Mouse (Mus musculus) CH12F3 (cell line): Measurements from ENCODE around the gene Anks1b.

Experiments
- in situ Hi-C: fragments of 300-500 bp; cut with MboI; formaldehyde crosslinking; loops from 2 replicates; pipeline ENCODE4 v1.14.3; 2020; ENCODE audit warnings: low sequenced_read_pairs

The Anks1b gene

GRCm38 (mm10) chr10:89946636-89947349 lies 73.5 kb downstream of the Anks1b start:
- in situ Hi-C loops, result no loop called here

DNA sequence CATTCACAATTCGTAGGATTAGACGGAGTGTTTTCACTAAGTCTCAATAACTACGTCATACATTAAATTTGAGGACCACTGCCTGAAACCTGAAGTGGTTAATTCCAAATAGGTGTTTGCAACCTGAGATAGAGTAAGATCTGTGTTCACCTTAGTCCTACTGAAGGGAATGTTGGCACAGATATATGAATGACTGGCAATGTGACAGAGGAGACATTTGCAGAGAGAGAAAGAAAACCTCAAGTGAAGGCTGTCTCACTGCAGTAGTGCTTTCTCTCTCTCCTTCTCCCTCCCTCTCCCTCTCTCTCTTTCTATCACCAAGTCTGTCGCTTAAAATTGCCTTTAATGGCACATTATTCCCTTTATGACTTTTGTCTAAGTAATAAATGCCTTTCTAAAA lies 101.1 kb downstream of the Anks1b start:
- in situ Hi-C loops, result no loop called here

DNA sequence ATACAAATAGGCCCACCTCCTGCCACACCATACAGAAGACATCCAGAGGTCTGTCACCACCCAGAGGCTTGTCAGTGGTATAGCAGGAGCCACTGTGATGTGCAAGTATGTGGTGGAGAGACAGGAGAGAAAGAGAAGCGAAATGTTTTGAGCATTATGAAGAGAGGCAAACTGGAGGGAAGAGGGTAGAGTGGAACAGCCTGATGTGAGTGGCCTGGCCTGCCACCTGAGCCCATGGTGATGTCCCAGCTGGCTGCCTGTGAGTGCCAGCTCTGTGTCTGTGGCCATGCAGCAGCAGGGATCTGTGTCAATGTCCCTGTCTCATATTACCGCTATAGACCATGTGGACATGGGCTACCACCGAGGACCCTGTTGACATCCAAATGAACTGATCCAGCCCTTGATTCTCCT lies 102.1 kb downstream of the Anks1b start:
- in situ Hi-C loops, result no loop called here

GRCm38 (mm10) chr10:89976577-89976976 lies 103.3 kb downstream of the Anks1b start:
- in situ Hi-C loops, result no loop called here

GRCm38 (mm10) chr10:89994171-89994570 lies 120.9 kb downstream of the Anks1b start:
- in situ Hi-C loops, result no loop called here

DNA sequence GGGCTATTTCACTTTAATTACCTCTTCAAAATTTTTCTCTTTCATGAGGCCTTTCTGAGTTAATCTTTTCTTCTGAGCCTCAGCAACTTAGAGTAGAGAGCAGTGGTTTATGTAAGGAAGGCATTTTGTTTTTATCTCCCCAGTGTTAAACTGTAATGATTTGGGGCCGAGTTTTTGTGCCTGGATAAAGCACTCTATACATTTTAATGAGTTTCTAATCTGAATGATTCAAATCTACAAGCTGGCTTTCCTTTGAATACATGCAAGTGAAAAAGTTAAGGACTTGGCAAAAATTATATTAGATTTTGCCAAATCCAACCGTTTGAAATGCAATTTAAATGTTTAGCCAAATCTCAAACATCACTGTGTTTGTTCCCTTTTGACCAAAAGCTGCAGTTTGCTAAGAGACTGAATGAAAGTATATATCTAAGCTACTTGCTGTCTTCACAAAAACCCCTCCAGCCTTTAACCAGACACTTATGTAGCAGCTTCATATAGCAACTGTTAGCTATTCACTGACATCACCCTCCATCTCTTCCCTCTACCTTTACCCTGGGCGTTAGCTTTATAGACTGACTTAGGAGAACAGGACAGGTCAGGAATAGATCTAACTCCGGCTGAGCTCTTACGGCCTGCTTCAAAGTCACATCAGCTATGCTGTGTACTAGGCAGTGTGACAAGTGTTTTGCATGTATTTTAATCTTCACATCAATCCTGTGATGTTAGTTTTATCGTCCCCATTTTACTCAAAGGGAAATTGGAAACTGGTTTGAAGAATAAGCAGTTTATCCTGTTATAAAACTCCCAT lies 122.5 kb downstream of the Anks1b start:
- in situ Hi-C loops, result no loop called here

- in situ Hi-C loops, result no loop called here
Measured at GRCm38 (mm10) chr10:90003980-90004729, 130.8 kb downstream of the Anks1b start.

DNA sequence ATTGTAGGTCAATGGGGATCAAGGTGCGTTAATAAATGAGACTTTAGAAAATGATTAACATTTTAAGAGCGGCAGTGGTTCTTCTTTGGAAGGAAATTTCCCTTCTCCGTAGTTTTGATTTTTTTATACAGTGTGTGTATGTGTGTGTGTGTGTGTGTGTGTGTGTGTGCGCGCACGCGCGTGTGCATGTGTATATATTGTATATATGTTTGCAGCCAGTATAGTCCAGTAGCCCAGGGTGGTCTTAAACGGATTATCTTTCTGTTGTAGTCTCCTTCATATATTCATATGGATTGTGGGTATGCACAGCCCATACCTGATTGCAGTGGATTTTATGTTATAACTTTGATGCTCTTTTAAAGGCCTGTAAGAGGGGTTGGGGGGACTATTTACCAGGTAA lies 131.6 kb downstream of the Anks1b start:
- in situ Hi-C loops, result no loop called here

GRCm38 (mm10) chr10:90033037-90033436 lies 159.7 kb downstream of the Anks1b start:
- in situ Hi-C loops, result no loop called here

DNA sequence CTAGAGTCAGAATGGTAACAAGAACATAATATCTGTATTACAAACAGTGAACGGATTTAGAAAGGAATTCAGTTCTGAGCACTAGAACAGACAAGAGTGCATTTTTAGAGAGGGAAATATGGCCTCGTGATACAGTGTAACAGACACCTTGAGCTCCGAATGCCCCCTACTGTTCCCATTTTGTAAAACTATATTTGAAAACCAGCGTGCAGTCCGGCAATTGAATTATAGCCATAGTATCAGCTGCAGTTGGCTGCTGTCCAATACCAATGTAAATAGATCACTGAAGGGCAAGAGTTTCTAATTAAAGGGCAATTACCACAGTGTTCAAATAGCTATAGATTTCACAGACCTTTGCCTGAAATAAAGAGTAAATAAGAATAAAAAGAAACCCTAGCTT lies 170.0 kb downstream of the Anks1b start:
- in situ Hi-C loops, result no loop called here

DNA sequence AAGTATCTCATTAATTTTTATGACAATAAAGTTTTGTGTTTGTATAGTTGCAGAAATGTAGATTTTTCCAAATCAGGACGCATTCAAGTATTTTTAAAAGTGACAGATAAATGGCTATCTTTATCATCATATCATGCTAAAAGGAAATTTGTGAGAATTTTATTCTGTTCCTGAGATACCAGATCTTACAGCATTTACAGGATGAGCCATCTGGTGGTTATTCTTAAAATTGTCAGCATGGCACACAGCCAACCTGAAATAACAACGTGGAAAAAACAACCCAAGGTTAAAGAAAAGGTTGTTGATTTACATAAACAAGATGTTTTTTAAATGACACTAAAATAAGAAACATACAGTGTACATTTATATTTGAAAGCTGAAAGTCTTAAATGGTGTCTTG lies 170.5 kb downstream of the Anks1b start:
- in situ Hi-C loops, result no loop called here

GRCm38 (mm10) chr10:90044229-90044628 lies 170.9 kb downstream of the Anks1b start:
- in situ Hi-C loops, result no loop called here

DNA sequence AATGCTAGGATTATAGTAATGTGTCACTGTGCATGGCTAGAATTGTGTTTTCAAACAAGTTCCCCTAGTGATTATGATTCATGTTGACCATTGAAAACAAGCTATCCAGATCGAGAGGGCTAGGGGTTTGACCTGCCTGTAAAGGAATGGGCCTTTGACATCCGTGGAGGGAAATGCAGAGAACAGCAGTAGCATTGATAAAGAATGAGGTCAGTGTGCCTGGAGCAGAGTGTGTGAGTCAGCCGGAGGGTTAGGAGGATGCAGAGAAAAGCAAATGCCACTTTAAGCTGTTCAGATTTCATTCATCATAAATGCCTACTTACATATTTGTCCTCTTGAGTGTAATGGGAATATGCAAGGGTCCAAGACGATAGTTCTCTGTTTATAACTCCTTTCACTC lies 195.3 kb downstream of the Anks1b start:
- in situ Hi-C loops, result no loop called here

GRCm38 (mm10) chr10:90077930-90078329 lies 204.6 kb downstream of the Anks1b start:
- in situ Hi-C loops, result loop anchor here (25.0 kb wide), 1 partner anchor 609 kb away; no protein-coding TSS in a partner anchor

- in situ Hi-C loops, result loop anchor here (25.0 kb wide), 1 partner anchor 606 kb away; no protein-coding TSS in a partner anchor
Measured at GRCm38 (mm10) chr10:90081151-90081550, 207.8 kb downstream of the Anks1b start.

- in situ Hi-C loops, result loop anchor here (25.0 kb wide), 1 partner anchor 606 kb away; no protein-coding TSS in a partner anchor
Measured at GRCm38 (mm10) chr10:90081630-90082029, 208.3 kb downstream of the Anks1b start.

- in situ Hi-C loops, result loop anchor here (25.0 kb wide), 1 partner anchor 593 kb away; no protein-coding TSS in a partner anchor
Measured at GRCm38 (mm10) chr10:90093877-90094276, 220.6 kb downstream of the Anks1b start.

- in situ Hi-C loops, result no loop called here
Measured at GRCm38 (mm10) chr10:90112662-90113061, 239.4 kb downstream of the Anks1b start.

GRCm38 (mm10) chr10:90116867-90117266 lies 243.6 kb downstream of the Anks1b start:
- in situ Hi-C loops, result no loop called here

GRCm38 (mm10) chr10:90117836-90118235 lies 244.5 kb downstream of the Anks1b start:
- in situ Hi-C loops, result no loop called here

DNA sequence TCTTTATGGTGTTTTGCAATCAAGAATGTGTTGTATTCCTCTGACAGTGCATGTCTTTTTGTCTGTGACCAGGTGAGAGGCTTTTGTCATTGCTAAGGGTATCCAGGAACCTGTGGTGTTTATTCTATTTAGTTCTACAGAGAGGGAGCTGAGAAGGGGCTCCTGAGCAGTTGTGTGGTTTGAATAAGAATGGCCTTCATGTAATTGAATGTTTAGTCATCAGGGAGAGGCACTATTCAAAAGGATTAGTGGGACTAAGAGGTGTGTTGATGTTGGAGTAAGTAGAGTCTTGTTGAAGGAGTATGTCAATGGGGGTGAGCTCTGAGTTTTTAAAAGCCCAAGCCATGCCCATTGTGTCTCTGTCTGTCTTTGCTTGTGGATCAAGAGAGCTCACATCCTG lies 264.2 kb downstream of the Anks1b start:
- in situ Hi-C loops, result no loop called here
